Mouse (Mus musculus) myocyte (in vitro differentiated cells): ENCODE data around the gene Slc25a45.

ENCODE experiments used
- CEBPB ChIP-seq: IDR thresholded peaks from 2 replicates; pipeline ENCODE4 v1.6.1; 2011; ENCODE audit warnings: mild to moderate bottlenecking, moderate library complexity; ENCODE audit not compliant: poor library complexity, insufficient read depth, severe bottlenecking
- E2F4 ChIP-seq: IDR thresholded peaks from one replicate; pipeline ENCODE4 v1.6.1; 2011; ENCODE audit warnings: mild to moderate bottlenecking, control low read depth, moderate library complexity; ENCODE audit not compliant: insufficient read depth
- MAX ChIP-seq: IDR thresholded peaks from one replicate; pipeline ENCODE4 v1.6.1; 2011; ENCODE audit warnings: low read depth, mild to moderate bottlenecking, control low read depth
- MYOG ChIP-seq, 3 experiments: IDR thresholded peaks; one replicate each; pipeline ENCODE4 v1.6.1; 2011; ENCODE audit warnings: control low read depth in 2 of 3, low read depth in 2 of 3, mild to moderate bottlenecking in 2 of 3; ENCODE audit not compliant: insufficient read length in 2 of 3, control insufficient read depth in 1 of 3, insufficient read depth in 1 of 3
- POLR2A ChIP-seq: IDR thresholded peaks from one replicate; pipeline ENCODE4 v1.6.1; 2011; ENCODE audit warnings: low read depth, mild to moderate bottlenecking, control low read depth, moderate library complexity; ENCODE audit not compliant: insufficient read length
- POLR2AphosphoS2 ChIP-seq: IDR thresholded peaks from one replicate; pipeline ENCODE4 v1.6.1; 2011; ENCODE audit warnings: low read depth, control low read depth; ENCODE audit not compliant: insufficient read length
- SRF ChIP-seq: IDR thresholded peaks from one replicate; pipeline ENCODE4 v1.6.1; 2011; ENCODE audit warnings: low read depth; ENCODE audit not compliant: control insufficient read depth, insufficient read length
- TCF3 ChIP-seq: IDR thresholded peaks from one replicate; pipeline ENCODE4 v1.6.1; 2011; ENCODE audit warnings: low read depth, control low read depth; ENCODE audit not compliant: insufficient read length
- USF1 ChIP-seq: IDR thresholded peaks from one replicate; pipeline ENCODE4 v1.6.1; 2011; ENCODE audit warnings: low read depth, mild to moderate bottlenecking, control low read depth, moderate library complexity

DNA sequence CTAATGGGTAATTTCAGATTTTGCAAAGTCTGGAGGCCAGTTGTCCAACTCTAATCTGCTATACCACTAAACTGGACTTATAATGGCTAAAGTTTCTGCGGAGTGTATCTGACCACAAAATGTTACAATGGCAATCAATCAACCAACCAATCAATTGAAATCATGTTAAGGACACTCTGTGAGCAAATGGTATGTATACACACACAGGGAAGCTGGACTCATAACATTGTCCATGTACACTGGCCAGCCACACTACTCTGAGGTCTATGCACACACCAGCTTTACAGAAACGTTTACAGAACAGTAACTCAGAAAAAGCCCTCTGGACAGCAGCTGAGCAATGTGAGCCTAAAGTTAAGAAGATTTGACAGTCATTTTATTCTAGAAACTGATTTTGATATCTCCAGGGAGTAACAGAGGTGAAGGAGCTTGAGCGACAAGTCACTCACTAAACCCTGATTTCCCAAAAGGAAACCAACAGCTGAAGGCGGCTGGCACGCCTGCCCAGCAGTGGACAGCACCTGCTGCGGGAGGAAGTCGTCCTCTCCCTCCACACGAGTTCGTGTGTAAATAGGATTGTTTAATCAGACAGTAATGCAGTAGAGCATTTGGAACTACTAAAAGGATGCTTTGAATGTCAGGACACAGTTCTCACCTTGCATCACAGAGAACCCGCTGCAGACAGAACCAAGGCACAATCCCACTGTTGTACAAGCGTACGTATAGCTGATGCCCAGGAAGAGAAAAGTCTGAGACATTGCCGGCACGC lies 38.1 kb upstream of the Slc25a45 start:
- TF ChIP-seq USF1 (no peak), POLR2A (peak; percentile 77), E2F4 (no peak), MAX (no peak), SRF (no peak), CEBPB (0 out of 2 replicates have a peak, but pooled peaks have one; percentile 1), POLR2AphosphoS2 (peak; percentile 93), MYOG (IDR thresholded peaks at IDR 0.05; ENCODE audit: control insufficient read depth in 1 of 3, insufficient read depth in 1 of 3, insufficient read length in 2 of 3, low read depth in 2 of 3) (peak; percentile 69 to 93 (median 73)), TCF3 (peak; percentile 65)
